Mouse (Mus musculus): ENCODE measurements at regions not wholly inside any gene's neighbourhood (a gene's known extent, or its start where the extent isn't known, plus 50 kb on each side); places are given as distances from the start of the nearest gene placed in this dataset.
"Not testable (repeated sequence)": the region's sequence is repeated elsewhere in the genome, so short reads cannot be mapped to it uniquely, and the experiment has no call there.

DNA sequence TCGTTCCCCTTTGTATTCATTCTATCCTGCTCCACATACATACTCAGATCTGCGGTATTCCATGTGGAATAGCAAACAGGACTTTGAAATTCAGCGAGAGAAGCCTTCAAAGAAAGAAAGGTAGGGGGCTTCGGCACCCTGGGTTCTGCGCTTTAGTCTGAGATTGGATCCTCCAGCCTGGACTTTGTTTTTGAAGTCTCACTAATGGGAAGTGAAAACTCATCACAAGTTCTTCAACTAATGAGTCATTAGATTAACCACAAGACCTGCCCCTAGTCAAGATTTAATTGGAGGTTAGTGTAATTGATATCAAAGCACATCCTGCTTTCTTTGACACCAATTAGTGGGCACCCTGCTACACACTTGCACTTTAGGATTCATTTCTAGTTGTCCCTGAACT, 492.5 kb upstream of the Zfp960 start:
- DNase-seq (ENCODE audit: low spot score in 2 of 2) = no peak

DNA sequence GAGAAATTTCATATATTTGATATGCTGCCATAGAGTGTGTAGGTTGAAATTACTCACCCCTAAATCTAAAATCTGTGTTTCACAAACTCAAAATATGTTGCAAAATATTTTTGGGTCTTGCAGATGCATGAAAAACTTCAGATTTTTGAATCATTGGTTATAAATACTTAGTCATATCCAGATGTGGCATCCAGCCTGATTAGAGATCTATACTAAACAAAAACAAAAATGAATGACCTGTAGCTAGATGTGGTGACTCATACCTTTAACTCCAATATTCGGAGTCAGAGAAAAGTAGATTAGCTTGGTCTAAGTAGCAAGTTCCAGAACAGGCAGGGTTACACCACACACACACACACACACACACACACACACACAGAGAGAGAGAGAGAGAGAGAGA, 475.1 kb upstream of the Zfp960 start:
- DNase-seq (ENCODE audit: low spot score in 2 of 2) = no peak

DNA sequence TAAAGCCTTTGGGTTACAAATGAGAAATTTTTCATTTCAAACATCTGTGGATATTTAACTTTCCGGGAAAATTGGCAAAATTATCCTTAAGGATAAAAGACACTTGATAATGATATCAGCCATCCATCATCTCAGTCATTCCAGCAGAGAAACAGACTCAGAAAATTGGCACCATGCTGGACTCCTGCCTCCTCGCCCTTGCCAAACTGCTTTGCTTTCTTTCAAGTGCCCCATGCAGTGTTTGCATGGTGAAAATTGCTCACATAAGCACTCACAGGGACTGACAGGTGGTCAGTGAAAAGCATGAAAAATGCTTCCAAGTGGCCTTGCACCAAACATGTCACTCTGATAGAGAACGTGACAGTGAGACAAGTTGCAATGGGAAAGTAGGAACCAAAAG, 464.2 kb upstream of the Zfp960 start:
- DNase-seq (ENCODE audit: low spot score in 2 of 2) = no peak

DNA sequence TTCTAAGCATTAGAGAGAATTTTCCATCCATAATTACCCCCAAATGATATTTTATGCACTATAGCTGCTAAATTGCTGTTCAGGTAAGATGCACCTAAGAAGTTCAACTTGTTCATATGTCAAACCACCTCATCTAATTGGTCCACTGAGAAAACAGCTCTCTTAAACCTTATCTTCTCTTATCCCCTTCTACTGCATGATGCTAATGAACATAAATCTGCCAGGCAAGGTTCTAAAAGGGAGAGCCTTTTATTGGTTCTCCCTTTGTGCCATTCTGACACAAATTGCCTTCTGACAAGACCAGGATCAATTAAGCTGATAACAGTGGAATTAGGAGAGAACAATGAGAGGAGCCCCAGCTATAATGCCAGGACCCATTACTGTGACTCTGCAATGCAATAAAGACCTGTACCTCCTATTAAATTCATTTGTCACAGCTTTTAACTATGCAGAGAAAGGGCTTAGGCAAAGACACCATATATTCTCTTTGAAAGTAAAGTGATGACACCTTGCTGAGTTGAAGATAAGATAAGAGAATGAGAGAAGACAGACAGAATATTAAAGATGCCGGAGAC, 451.4 kb upstream of the Zfp960 start:
- DNase-seq (ENCODE audit: low spot score in 2 of 2) = no peak

DNA sequence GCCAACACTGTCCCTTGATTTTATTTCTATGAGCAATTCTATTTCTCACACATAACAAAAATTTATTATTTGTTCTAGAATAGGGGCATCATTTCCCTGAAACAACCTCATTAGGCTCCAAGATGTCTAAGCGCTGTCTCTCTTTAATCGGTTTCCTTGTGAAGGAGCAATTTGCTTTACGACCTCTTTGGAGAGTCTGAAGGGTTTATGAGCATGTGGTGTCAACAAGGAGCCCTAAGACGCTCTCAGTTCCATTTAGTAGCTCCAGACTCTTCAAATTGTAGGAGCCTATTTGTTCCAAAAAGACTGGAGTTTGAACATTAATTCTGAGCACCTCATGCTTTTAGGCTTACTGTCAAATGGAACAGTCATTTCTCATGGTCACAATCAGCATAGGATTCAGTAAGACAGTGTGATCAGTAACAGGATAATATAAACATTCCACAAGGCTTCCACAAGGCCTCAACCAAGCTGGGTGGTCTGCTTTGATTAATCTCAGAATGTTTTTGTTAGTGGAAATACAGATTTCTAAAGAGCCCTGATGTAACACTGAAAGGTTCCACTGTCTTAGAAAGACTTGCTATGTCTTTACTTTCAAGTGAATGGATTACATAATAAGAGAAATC, 441.9 kb upstream of the Zfp960 start:
- DNase-seq (ENCODE audit: low spot score in 2 of 2) = no peak

DNA sequence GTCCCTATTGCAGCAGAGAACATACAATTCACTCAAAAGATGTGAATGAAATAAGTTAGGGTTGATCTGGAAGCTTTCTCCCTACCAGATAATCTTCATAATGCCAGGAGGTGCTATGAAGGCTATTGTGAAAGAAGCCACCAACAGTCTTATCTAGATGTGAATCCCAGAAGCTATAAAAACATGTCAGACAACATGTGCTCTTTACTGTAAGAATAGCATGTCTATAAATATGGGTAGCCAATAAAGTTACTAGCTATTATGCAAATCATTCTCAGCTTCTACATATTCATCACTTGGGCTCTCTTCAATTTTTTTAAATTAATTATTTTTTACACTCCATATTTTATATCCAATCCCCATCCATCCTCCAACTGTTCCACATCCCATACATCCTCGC, 434.1 kb upstream of the Zfp960 start:
- DNase-seq (ENCODE audit: low spot score in 2 of 2) = no peak

DNA sequence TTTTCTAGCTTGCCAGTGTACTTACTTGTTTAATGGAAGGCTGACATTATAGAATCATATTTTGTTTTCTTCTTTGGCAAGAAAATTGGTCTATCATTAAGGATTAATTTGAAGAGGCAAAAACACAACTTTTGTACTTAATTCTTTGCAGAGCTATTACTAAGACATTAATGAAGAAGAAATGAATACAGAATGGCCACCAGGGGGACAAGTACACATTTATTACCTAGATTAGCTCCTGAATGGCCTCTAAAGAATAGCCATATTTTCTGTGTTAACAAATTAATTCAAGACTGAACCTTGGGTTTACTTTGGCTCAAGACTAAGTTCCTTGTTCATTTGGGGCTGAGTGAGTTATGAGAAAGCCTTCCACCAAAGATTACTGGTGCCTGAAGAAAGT, 430.5 kb upstream of the Zfp960 start:
- no peak for DNase-seq (ENCODE audit: low spot score in 2 of 2)

DNA sequence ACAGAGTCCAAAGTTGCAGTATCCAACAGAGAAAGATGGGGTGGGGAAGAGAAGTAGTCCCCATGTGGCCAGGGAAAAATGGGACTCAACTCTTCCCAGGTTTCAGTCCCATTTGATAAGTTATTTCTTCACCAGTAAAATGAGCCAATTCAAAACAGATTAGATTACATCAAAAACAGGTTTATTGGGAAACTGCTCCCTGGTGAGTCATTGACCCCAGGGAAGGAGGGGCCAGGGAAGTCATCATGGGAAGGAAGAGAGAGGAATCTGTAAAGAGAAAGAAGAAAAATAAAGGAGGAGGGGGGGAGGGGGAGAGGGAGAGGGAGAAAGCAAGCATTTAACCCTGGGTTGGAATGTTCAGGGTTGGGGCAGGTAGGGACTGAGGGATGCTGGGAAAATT, 426.4 kb upstream of the Zfp960 start:
- DNase-seq (ENCODE audit: low spot score in 2 of 2) = no peak

DNA sequence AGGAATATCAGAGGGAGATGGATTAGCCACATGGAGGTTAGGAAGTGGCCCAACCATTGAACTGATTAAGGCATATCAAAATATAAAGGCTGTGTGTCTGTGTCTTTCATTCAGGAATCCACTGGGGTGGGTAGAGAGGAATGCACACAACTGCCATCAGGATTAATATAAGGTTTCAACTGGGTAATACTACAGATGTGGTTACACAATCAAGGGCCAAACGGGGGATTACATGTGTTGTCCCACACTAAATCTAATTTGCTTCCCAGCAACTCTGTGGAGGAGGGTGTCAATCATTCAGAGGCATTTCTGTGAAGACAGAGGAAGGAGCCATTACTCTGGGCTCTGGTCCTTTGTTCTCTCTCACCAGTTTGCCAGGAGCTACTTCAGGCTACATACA, 416.0 kb upstream of the Zfp960 start:
- no peak for DNase-seq (ENCODE audit: low spot score in 2 of 2)

DNA sequence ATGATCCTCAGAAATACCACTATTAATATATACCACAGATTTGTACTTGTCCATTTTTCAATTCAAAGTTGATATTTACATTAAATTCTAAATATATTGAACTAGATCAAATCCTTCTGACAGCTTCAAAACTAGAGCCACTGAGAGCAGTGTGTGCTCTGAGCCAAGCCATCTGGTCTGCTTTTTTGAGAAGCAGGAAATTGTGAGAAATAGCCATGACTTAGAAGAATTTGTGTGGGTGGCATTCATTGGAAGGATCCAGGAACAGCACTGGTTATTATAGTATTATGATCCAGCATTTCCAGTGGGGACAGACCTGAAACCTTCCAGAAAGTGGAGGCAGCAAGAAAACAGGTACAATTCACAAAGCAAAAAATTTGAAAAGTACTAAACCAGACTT, 398.7 kb upstream of the Zfp960 start:
- no peak for DNase-seq (ENCODE audit: low spot score in 2 of 2)

DNA sequence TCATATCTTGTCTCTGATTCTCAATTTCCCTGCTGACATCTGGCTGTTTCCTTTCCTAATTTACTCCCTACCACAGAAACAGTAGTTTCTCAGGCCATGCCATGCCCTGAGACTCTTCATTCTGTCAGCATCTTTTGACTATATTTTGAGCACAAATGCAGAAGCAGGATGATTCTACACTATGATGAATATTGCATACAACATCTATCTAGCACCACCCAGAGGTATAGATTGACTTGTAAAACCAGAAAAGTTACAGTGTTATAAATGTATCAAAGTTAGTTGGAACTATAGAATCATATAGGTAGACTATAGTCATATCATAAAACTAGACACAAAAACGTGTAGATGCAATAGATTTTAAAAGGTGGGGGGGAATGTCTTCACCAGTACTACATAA, 396.3 kb upstream of the Zfp960 start:
- DNase-seq (ENCODE audit: low spot score in 2 of 2) = no peak

DNA sequence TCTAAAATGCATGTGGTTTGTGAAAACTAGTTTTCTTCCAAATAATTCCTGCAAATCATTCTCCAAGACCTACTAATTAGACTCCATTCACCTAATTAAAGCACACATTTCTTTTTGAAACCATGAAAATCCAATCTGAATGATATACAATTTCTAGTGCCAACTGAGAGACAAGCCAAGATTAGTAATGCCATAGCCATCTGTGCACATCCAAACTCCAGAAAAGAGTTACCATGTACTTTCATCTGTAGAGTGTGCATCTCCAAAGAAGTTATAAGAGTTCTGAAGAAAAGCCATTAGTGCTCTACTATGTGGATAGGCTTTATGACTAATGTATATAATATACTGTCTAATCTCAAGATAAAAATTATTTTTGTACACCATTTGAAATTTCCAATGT, 359.7 kb upstream of the Zfp960 start:
- no peak for DNase-seq (ENCODE audit: low spot score in 2 of 2)

DNA sequence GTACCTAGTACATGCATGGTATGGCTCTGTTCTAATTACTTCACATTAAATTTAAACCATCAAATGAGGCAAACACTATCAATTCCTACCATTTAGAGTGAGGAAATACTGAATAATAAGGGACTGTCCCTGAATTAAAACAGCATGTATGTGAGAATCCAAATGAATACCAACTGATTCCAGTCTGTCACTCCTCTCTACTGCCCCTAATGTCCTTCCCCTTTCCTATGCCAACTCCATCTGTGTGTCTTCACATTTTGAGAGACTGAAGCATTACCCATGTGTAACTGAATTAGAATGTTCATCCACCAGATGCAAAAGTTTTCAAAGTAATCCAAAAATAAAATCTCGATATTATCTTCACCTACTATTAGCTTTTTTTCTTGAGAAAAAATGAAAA, 358.0 kb upstream of the Zfp960 start:
- DNase-seq (ENCODE audit: low spot score in 2 of 2) = no peak

DNA sequence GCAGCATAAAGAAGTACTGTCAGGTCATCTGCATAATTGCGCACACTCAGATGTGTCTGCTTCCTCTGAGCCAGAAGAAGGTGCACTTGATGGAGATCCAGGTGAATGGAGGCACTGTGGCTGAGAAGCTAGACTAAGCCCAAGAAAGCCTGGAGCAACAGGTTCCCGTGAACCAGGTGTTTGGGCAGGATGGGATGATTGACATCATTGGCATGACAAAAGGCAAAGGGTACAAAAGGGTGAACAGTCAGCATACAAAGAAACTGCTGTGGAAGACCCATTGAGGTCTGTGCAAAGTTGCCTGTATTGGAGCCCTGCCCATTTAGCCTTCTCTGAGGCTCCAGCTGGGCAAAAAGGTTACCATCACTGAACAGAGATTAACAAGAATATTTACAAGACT, 337.0 kb upstream of the Zfp960 start:
- DNase-seq (ENCODE audit: low spot score in 2 of 2) = no peak

DNA sequence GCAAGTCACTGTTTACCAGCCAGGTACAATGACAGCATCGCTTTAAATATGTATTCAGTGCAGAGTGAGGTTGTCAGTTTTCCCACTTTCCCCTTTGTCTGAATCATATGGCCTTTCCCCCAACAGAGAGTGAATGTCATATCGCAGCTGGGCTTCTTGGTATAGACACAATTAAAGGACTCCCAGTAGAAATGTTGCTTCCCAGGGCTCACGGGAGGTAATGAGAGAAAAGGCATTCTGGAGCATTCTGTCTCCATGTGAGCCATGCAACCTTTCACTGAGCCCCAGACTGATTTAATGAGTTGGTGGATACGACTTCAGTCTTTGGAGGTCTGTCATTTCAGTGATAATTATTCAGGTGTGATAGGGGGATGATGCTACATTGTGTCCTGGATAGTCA, 310.8 kb upstream of the Zfp960 start:
- no peak for DNase-seq (ENCODE audit: low spot score in 2 of 2)

DNA sequence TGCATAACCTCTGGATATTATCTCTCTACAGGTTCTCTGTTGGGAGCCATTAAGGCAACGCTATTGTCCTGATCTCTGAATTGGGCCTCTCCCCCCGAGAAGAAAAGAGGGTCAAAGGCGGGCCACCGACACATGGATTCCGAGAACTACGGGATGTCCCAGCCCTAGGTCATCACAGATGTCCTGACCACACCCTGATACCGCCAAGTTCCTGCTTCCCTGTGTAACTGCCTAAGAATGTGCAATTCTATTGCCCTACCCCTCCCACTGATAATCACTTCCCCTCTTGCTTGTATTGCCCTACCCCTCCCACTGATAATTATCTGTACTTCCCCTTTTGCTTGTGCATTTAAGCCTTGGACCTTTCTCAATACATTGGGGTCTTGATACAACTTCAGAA, 293.3 kb upstream of the Zfp960 start:
- DNase-seq (ENCODE audit: low spot score in 2 of 2) = not testable (repeated sequence)

DNA sequence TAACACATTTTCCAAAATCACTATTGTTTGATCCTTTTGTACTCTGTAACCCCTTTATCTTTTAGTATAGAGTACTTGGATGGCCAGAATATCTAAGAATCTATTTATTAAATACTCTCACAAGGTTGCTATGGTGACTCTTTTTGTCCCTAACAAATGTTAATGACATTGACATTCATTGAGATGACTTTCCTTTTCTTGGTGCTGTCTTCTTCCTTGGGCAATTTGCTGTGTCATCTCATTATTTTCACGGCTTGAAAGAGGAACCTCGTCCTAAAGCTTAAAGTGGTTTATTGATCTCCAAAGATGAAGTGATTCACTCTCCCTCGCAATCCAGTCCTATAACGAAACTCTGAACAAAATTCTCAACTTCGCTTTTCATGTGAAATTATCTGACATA, 265.6 kb upstream of the Zfp960 start:
- DNase-seq (ENCODE audit: low spot score in 2 of 2) = no peak

DNA sequence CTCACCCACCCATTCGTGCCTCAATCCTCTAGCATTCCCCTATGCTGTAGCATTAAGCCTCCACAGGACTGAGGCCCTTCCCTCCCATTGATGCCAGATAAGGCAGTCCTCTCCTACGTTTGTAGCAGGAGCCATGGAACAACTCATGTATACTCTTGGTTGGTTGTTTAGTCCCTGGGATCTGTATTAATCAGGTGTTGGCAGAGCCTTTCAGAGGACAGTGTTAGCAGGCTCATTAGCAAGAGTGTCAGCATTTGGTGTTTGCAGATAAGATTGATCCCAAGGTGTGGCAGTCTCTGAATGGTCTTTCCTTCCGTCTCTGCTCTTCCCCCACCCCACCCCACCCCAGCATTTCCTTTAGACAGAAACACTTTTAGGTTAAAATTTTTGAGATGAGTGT, 258.9 kb upstream of the Zfp960 start:
- no peak for DNase-seq (ENCODE audit: low spot score in 2 of 2)

DNA sequence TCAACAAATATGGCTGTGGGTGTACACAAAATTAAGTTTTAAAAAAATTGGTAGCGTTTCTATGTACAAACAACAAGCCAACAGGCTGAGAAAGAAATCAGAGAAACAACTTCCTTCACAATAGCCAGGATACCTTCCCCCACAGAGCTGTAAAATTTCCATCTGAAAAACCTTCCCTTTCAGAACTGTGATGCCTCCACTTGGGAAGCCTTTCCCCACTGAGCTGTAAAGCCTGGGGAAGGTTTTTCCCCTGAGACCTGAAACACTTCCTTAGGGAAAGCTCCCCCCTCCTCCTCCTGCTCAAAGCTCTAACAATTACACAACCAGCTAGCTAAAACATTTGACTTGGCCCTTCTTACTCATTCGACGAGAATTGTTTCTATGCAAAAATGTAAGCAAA, 245.5 kb upstream of the Zfp960 start:
- DNase-seq (ENCODE audit: low spot score in 2 of 2) = no peak

DNA sequence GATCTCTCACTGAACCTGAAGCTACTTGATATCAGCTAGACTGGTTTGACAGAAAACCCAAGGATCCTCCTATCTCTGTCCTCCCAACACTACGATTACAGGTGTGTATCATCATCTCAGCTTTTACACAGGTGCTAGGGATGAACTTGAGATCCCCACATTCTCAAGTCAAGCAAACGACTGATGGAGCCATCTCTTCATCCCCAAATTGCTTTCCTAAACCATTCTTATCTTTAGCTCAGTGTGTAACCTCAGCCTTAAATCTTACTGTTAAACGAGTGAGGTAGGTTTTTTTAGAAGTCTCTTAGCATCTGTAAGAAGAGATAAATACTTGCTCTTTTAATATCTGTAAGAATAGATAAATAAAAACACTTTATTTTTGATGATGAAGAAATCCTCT, 242.2 kb upstream of the Zfp960 start:
- no peak for DNase-seq (ENCODE audit: low spot score in 2 of 2)

DNA sequence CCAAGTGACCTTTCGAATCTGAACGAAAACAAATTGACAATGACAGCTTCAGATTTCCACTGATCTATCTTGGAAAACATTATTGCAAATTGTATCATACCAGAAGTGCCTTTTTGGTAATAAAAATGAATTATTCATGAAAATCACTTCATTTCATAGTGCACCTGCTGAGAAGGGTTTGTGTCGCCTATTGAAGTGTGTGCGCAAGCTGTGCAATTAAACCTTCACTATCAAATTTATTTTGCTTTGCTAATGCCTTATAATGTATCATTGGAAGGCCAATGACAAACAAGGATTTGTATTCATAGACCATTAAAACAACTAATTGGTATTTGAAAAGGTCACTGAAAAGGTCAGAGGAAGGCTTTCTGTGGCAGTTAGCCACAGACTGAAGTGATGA, 224.8 kb upstream of the Zfp960 start:
- DNase-seq (ENCODE audit: low spot score in 2 of 2) = no peak

DNA sequence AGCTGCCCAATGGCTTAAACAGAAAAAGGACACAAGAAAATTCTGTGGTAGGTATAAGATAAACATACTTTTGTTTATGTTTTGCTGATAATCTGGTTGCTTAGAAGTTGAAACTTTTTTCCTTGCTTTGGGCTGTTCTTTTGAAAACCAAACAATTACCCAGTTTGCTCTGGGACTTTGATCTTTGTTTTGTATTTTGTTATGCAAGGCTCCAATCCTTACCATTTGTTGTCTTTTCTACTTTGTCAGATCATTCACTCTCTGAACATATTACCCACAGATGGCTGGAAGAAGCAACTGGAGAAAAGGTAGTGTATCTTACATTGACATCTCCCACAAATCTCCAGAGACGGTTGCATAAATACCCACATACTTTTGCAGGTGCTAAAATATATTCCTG, 203.1 kb upstream of the Zfp960 start:
- DNase-seq (ENCODE audit: low spot score in 2 of 2) = no peak

DNA sequence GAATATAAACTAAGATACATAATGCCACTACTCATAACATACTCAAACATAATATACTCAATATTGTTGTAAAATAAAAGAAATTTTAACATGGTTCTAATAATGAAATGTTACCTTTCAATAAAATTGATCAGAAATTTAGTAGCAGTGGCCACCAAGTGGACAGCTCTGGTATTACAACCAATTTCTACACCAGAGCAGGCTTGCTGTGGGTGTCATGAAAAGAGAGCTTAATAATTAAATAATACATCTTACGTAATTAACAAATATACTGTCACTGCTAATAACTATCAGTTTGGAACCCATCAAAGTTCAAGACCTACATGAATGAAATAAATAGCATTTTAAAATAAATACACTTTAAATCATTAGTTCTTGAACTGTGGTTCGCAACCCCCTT, 163.1 kb upstream of the Zfp960 start:
- DNase-seq (ENCODE audit: low spot score in 2 of 2) = peak in 1 of 2 experiments; percentile 35

DNA sequence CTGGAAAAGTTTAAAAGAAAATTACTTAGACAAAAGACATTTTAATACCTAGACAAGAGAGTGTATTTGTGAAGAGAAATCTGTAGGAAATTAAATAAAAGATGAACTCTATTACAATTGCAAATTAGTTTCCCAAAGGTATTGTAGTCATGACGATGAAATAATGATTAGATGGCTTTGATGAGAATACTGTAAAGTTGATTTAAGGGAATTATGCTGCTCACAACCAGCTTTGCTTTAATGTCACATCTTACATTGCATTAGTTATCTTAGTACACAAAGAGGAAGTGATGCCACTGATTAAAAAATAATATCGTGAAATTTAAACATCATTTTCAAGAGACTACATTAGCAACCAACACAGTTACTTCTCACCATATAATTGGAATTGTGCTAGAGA, 145.7 kb upstream of the Zfp960 start:
- DNase-seq (ENCODE audit: low spot score in 2 of 2) = no peak
